Mouse (Mus musculus) left cerebral cortex, postnatal 4 days (tissue): ENCODE measurements at regions not wholly inside any gene's neighbourhood (a gene's known extent, or its start where the extent isn't known, plus 50 kb on each side); places are given as distances from the start of the nearest gene placed in this dataset.

Source experiments
- DNase-seq: peaks from one replicate; pipeline ENCODE4 v3.0.0-alpha.2; 2022
- intact Hi-C: fragments of 180-260 bp; cut with DNase I; formaldehyde crosslinking; loops from one replicate; pipeline ENCODE4 v1.15.1; 2025

DNA sequence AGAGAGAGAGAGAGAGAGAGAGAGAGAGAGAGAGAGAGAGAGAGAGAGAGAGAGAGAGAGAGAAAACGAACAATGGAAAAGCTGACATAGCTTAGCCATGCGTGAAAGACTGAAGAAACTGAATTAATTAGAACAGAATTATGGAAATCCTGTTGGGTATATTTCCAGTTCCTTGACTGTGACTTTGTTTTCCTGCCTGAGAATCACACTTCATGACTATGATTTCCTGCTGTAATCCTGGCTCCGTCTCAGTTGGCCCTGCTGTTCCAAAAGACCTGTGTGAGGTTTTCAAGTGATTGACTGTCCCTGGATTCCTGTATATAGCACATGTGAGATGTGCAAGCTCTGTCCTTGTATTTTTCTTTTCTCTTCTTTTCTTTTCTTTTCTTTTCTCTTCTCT, 1568.4 kb downstream of the Pla2g4a start:
- intact Hi-C loops = no loop called here
- peak; percentile 38 for DNase-seq
